Mouse (Mus musculus): ENCODE data around the gene Repin1.
A peak's percentile ranks its signal among the peaks of the same experiment; 100 is the strongest.
"Not testable (repeated sequence)": the region's sequence is repeated elsewhere in the genome, so short reads cannot be mapped to it uniquely, and the experiment has no call there.

Repin1 gene

GRCm38 (mm10) chr6:48622186-48622843, 28.6 kb downstream of the Repin1 start:
- not testable (repeated sequence) for DNase-seq (ENCODE audit: extremely low read depth, insufficient read length, low spot score)

GRCm38 (mm10) chr6:48623460-48623859, 29.8 kb downstream of the Repin1 start:
- no peak for DNase-seq (ENCODE audit: extremely low read depth, insufficient read length, low spot score)

GRCm38 (mm10) chr6:48626464-48626863, 32.8 kb downstream of the Repin1 start, which contains the start of gene AI854703:
Gene AI854703, plus strand, starts transcription at chr6:48626764.
- DNase-seq (ENCODE audit: extremely low read depth, insufficient read length, low spot score) = no peak

GRCm38 (mm10) chr6:48626984-48627383, 33.3 kb downstream of the Repin1 start:
- no peak for DNase-seq (ENCODE audit: extremely low read depth, insufficient read length, low spot score)

GRCm38 (mm10) chr6:48627511-48627924, 33.8 kb downstream of the Repin1 start:
- DNase-seq (ENCODE audit: extremely low read depth, insufficient read length, low spot score) = no peak

- no peak for DNase-seq (ENCODE audit: extremely low read depth, insufficient read length, low spot score)
Observed at GRCm38 (mm10) chr6:48628377-48628776, 34.7 kb downstream of the Repin1 start.

GRCm38 (mm10) chr6:48628808-48629660, 35.4 kb downstream of the Repin1 start:
- no peak for DNase-seq (ENCODE audit: extremely low read depth, insufficient read length, low spot score)

GRCm38 (mm10) chr6:48629661-48630034, 36.0 kb downstream of the Repin1 start:
- DNase-seq (ENCODE audit: extremely low read depth, insufficient read length, low spot score) = no peak

GRCm38 (mm10) chr6:48630831-48631230, 37.1 kb downstream of the Repin1 start:
- DNase-seq (ENCODE audit: extremely low read depth, insufficient read length, low spot score) = no peak

- DNase-seq (ENCODE audit: extremely low read depth, insufficient read length, low spot score) = no peak
Observed at GRCm38 (mm10) chr6:48635105-48635504, 41.4 kb downstream of the Repin1 start.

- no peak for DNase-seq (ENCODE audit: extremely low read depth, insufficient read length, low spot score)
Observed at GRCm38 (mm10) chr6:48636515-48636914, 42.8 kb downstream of the Repin1 start.

GRCm38 (mm10) chr6:48637811-48638500, 44.3 kb downstream of the Repin1 start:
- DNase-seq (ENCODE audit: extremely low read depth, insufficient read length, low spot score) = no peak

GRCm38 (mm10) chr6:48638553-48638952, 44.9 kb downstream of the Repin1 start:
- DNase-seq (ENCODE audit: extremely low read depth, insufficient read length, low spot score) = no peak

- DNase-seq (ENCODE audit: extremely low read depth, insufficient read length, low spot score) = no peak
Observed at GRCm38 (mm10) chr6:48641391-48641790, 47.7 kb downstream of the Repin1 start.

GRCm38 (mm10) chr6:48642764-48643292, 49.1 kb downstream of the Repin1 start:
- DNase-seq (ENCODE audit: extremely low read depth, insufficient read length, low spot score) = peak; percentile 30

GRCm38 (mm10) chr6:48645660-48646308, 52.1 kb downstream of the Repin1 start:
- DNase-seq (ENCODE audit: extremely low read depth, insufficient read length, low spot score) = peak; percentile 19

- DNase-seq (ENCODE audit: extremely low read depth, insufficient read length, low spot score) = no peak
Observed at GRCm38 (mm10) chr6:48646309-48646690, 52.6 kb downstream of the Repin1 start.

GRCm38 (mm10) chr6:48646995-48647394, 53.3 kb downstream of the Repin1 start, which contains the start of gene Gimap8:
Gene Gimap8, plus strand, starts transcription at chr6:48647234.
- no peak for DNase-seq (ENCODE audit: extremely low read depth, insufficient read length, low spot score)

- DNase-seq (ENCODE audit: extremely low read depth, insufficient read length, low spot score) = no peak
Observed at GRCm38 (mm10) chr6:48647611-48648010, 53.9 kb downstream of the Repin1 start.

Measured in 3134 (cell line).